Mouse (Mus musculus) brown adipose tissue, adult 24 weeks (tissue): Measurements from ENCODE around the gene Tmeff2. TPM values are rescaled to one million over a fixed set of nuclear protein-coding genes. Genes with fewer than 3 reads are reported as not detected.
"Not testable (repeated sequence)": the region's sequence is repeated elsewhere in the genome, so short reads cannot be mapped to it uniquely, and the experiment has no call there.

Source experiments
- H3K27ac ChIP-seq: fragments of 200-500 bp; replicated peaks from 2 replicates; pipeline ENCODE4 v1.5.1; 2012; ENCODE audit warnings: low read depth, mild to moderate bottlenecking, low read length
- H3K4me1 ChIP-seq: fragments of 200-500 bp; 2 replicates; pipeline ENCODE4 v1.6.1; 2012; ENCODE audit warnings: low read length, mixed read lengths; ENCODE audit not compliant: control insufficient read depth, insufficient read depth, insufficient read length
- H3K4me3 ChIP-seq: fragments of 200-500 bp; 2 replicates; pipeline ENCODE4 v1.5.1; 2012; ENCODE audit warnings: low read depth, mild to moderate bottlenecking, low read length, moderate library complexity; ENCODE audit not compliant: insufficient read depth
- polyA plus RNA-seq: library from polyadenylated mRNA; stranded (reverse); fragments of >200 nt; gene quantifications from 2 replicates; pipeline ENCODE4 v1.2.4, GENCODE M21; 2012; ENCODE audit not compliant: missing spikeins, insufficient read depth, insufficient read length

Gene Tmeff2
- polyA plus RNA-seq = 1.0 and 3.9 TPM in 2 replicates

DNA sequence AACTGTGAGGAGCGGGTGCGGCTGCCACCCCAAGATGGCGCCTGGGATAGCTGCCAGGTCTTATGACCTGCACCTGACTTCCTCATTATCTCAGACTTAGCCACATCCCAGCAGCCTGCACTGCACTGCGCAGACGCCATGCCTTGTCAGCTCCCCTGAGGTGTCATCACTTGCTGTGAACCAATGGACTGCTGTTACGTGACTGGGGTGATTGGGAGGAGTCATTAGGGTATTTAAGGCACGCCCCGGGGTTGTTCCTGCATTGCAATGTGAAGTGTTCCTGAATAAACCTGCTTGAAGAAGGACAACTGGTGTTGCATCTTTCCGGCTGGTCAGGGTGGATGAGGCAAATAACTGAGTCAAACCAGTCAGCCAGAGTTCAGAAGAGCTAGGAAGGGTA lies at the start of gene Tmeff2:
TSS of gene Tmeff2 (plus strand) at position 262 of the 400 bp plus-strand sequence.
- H3K27ac ChIP-seq, H3K4me3 ChIP-seq, H3K4me1 ChIP-seq: not testable (repeated sequence)

DNA sequence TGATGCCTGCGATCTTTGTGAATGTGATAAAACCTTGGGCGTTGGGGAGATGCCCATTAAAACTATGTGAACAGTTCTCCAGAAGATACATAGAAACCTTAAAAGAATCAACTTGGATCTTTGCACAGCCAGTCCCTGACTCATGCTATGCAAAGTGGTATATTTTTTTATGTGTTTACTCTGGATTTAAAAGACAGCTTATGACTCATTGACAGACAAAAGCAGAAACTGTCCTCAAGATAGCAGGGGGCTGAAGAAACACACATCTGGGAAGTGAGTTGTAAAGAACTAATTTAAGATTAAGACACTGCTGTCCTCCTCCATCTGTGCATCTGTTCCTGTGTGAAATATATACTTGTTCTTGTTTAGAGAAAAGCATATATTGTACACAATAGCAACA lies 38.9 kb upstream of the Tmeff2 start:
- Histone ChIP-seq H3K4me1 (no peaks in the 10 kb centered on the region), H3K27ac (no peak overlapping the region), H3K4me3 (no peak overlapping the region)

DNA sequence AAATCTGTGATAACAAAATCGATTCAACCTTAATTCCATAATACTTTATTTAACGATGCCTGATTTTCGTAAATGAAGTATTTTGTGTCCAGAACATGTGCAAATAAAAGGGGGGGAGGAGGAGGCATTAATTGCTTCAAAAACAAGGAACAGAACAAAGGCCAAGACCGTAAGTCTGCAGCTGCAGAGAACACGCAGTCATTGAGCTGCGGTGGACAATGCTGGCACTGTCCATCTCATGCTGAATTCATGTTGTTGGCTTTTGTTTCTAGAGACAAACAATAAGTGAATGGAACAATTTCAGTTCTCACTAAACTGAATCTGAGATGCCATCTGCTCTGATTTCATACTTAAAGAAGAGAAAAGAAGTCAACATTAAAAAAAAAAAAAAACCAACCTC lies 2.8 kb upstream of the Tmeff2 start:
- no peaks in the 10 kb centered on the region for H3K4me1 ChIP-seq
- no peak overlapping the region for H3K27ac ChIP-seq
- no peak overlapping the region for H3K4me3 ChIP-seq

DNA sequence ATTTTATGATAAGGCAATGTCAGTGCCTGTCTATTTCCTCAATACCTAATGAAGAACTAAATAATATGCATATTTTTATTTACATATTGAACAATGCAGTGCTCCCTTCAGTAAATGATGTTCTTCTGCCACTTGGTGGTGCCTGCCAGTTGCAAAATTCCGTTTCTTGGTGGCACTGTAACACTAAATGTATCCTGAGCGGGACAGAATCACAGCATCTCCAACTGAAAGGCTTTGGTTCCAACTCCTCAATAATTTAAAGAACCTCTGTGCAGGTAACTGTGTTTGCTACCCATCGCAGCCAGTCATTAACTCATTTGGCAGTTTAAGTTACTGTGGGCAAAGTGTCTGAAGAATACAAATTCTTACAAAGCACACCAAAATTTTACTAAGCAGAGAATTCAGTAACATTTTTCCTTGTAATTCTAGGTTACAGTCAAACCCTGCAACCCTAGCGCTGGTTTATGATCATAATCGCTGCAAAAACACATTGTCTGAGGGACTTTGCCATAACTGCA lies 24.4 kb downstream of the Tmeff2 start:
- Histone ChIP-seq H3K4me1 (0 out of 2 replicates have a peak, but pooled peaks cover 3% of the 10 kb centered on the region), H3K4me3 (no peak overlapping the region), H3K27ac (no peak overlapping the region)

DNA sequence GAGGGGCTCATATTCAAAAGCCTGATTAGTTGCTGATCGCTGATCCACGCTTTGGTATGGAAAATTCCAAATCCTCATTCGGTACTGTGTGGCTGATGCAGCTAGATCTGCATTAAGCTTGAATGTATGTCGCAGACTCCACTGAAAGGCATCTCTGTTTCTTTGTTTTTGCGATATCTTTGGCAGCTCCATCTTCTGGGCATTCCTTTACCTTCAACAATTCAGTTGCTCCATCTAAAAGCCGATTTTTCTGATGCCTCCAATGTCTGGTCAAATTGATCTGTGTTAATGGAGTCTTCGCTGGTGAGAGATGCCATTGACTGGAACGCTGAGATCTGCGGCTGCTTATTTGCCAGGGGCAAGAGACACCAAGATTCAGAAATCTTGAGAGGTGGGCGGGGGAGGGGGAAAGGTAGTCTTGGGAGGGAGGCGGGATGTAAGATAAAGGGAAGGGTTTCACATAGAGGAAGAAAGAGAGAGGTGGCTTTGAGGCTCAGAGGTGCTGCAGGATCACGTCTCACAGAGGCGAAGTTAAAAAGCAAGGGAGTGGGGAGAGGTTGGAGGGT lies 25.0 kb downstream of the Tmeff2 start:
- Histone ChIP-seq H3K4me3 (no peak overlapping the region), H3K4me1 (0 out of 2 replicates have a peak, but pooled peaks cover 3% of the 10 kb centered on the region), H3K27ac (no peak overlapping the region)

DNA sequence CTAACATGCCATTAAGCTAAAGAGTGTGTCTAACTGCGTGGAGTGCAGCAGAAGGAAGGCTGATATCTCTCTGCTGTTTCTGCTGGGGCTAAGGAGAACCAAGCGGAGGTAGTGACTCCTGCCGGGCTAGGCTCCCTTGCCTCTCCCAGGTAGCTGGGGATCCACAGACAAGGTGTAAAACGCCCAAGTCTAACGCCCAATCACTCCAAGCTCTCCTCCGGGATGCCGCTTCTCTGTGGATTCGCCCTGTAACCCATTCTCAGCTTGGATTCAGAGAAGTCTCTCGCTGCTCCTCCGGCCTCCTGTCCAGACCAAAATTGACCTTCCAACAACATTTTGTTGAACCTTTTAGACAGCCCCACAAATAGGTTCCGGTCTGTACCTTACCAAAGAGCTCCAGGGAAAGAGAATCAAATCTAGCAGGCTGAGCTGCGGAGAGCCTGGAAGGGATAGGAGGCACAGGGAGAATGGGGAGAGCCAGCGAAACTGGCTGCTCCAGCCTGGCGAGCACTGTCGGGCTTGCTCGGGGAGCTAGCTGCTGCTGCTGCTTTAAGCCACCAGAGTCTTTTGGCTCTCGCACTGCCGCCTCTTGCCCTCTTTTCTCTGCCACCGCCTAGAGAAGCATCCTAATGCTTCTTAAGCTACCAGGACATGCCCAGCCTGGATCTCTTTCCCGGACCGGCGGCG lies 26.1 kb downstream of the Tmeff2 start:
- Histone ChIP-seq H3K27ac (no peak overlapping the region), H3K4me1 (0 out of 2 replicates have a peak, but pooled peaks cover 3% of the 10 kb centered on the region), H3K4me3 (peak overlapping the region; percentile 59)

DNA sequence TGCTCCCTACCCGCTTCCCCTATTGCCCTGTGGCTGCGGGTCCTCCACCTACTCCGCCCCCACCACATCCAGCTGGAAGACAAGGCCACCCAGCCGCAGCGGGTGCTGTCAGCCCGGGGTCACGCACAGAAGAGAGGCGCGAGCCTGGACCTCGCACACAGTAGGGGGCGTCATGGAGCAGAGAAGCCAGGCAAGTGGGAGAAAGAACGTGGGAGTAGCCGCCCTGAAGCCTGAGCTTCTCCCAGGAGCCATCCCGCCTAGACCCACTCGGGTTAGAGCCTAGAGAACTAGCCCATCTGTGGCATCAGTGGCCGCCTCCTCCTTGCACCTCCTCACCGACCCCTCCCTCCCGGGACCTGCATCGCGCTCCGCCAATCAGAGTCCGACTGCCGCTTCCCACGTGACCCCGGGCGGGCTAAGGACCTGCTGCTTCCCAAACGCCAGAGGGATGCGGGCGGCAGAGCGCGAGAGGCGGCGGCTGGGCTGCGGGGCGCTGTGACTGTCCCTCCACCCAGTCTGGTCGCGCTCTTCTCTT lies 26.7 kb downstream of the Tmeff2 start:
- H3K4me3 ChIP-seq = peak overlapping the region; percentile 59
- no peak overlapping the region for H3K27ac ChIP-seq
- H3K4me1 ChIP-seq = 0 out of 2 replicates have a peak, but pooled peaks cover 3% of the 10 kb centered on the region

DNA sequence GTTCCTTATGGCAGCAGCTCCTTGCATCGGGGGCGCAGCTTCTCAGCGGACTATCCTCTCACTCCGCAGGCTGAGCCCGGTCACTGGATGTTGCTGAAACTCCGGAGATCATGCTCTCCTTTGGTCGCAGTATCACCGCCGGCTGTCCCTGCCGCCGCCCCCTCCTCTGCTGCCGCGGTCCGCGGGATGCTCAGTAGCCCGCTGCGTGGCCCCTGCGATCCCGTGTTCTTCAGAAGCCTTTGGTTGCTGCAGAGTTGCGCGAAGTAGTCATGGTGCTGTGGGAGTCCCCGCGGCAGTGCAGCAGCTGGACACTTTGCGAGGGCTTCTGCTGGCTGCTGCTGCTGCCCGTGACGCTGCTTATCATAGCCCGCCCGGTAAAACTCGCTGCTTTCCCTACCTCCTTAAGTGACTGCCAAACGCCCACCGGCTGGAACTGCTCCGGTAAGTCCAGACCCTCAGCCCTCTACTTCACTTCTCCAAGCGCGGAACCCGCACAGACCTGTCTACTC lies 27.3 kb downstream of the Tmeff2 start:
- Histone ChIP-seq H3K4me1 (0 out of 2 replicates have a peak, but pooled peaks cover 3% of the 10 kb centered on the region), H3K4me3 (peak overlapping the region; percentile 59), H3K27ac (no peak overlapping the region)

DNA sequence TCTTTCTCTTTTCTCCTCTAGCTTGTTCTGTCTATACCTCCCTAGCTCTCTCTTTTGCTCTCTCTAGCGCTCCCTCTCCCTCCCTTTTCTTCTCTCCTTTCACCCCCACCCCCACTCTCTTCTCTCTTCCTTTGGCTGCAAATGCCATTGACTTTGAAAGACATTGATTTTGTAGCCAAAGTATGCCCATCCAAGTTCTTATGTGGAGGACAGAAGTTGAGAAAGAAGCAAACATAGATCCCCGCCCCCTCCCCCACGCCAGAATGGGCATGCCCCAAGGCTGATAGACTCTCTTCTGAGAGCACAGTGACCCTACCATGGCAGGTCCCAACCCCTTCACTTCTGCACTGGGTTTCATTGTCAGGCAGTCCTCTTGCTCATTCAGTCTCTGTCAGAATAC lies 28.3 kb downstream of the Tmeff2 start:
- H3K27ac ChIP-seq = no peak overlapping the region
- 0 out of 2 replicates have a peak, but pooled peaks cover 3% of the 10 kb centered on the region for H3K4me1 ChIP-seq
- peak overlapping the region; percentile 30 for H3K4me3 ChIP-seq

DNA sequence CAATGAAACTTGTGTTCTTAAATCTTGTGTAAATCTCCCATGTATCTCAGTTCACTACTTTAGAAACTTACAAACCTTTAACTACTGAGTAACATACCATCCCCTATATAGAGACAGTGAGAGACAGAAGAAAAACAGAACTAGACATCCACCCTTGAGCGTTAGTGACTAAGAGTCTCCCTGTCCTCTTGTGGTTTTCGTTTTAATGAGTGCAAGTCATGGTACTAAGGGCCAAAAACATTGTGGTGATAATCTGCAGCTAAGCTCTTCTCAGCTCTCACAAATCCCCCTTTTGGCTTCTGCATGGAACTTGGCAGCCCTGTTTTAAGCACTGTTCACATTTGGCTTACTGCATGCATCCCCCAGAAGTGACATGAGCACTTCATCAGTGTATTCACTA lies 34.6 kb downstream of the Tmeff2 start:
- H3K4me1 ChIP-seq = no peaks in the 10 kb centered on the region
- no peak overlapping the region for H3K27ac ChIP-seq
- H3K4me3 ChIP-seq = no peak overlapping the region

DNA sequence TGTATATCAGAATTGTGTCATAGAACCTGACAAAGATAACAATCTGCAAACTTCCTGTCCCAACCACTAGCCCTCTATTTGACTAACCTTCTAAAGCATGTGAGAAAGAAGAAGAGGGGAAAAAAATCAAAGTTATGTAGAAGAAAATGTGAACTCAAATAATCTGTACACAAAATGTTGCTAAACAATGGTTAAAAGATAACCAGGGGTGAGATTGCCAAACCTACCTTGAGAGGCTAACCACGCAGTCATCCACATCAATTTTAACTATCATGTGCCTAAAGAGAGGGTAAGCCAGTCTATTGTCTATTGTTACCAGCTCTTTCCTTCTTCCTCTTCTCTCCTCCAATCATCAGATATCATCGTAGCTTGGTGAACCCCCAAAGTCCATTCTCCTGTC lies 35.0 kb downstream of the Tmeff2 start:
- no peaks in the 10 kb centered on the region for H3K4me1 ChIP-seq
- H3K27ac ChIP-seq = no peak overlapping the region
- H3K4me3 ChIP-seq = no peak overlapping the region

DNA sequence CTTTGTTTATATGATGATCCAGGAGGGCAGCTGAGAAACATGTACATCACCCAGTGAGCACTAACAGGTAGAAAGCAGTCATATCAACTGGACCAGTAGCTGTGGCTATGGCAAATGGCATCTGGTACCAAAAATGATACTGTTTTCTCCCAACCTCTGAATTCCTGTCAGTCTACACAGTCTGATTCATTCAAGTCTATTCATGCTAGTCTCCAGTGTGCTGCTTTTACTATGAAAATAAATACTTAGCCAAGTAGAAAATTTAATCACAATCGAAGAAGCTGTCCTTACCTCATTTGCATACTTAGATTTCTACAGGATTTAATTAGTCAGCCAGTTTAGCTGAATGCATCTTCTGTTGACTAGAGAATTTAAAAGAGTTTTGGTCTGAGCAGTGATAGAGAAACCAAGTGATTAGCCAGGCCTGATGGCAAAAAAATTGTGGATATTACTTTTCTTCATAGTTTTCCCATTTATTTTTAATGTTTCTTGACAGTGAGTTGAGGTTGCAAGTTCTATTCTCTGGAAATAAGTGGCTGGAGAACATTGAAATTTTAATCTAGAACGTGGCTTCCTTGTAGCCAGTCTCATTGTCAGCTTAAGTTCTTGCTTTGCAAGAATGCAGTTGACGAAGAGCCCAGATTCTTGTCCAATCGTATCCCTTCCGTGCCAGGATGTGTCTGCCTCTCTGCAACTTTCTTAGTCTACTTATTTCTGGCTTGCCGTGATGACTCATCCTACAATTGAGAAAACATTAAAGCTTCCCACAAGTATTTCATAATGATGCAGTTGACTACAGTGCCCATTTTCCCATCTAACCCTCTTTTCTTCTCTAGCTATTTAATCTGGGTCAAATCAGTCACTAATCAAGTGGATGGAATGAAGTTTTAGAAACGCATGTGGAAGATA lies 39.9 kb downstream of the Tmeff2 start:
- no peaks in the 10 kb centered on the region for H3K4me1 ChIP-seq
- H3K27ac ChIP-seq = no peak overlapping the region
- H3K4me3 ChIP-seq = no peak overlapping the region

DNA sequence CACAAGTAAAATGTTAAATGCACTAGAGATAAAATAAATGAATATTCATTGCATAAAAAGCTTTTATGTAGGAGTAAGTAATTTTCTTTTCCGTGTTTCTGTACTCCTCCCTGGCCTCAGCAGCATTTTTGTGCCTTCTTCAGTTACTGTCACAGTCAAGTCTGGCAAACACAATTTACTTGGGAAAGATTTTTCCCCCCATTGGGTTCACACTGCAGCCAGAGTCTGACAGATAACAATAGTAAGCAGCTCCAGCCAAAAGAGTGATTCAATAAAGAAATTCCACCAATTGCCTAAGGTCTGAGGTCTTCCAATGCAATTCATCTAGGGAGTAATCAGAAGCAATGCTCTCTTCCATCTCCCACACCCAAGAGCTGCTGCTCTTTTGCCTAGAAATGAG lies 48.1 kb downstream of the Tmeff2 start:
- Histone ChIP-seq H3K4me3 (no peak overlapping the region), H3K27ac (no peak overlapping the region), H3K4me1 (no peaks in the 10 kb centered on the region)

DNA sequence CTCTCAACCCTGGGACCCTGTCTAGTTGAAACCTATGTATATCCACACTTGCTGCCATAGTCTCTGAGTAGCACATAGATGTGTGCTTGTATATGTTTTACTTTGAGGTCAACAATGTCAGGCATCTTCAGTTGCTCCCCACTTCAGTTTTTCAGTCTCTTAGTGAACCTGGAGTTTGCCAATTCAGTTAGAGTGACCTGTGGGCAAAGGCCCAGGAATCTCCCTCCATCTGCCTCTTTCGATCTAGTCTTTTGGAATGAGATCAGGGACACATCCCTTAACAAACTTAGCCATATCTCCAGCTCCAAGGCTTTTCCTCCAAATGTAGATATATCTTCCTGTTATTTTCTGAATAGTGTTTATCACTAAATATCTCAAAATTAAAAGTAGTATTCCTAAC lies 58.4 kb downstream of the Tmeff2 start:
- Histone ChIP-seq H3K4me1 (0 out of 2 replicates have a peak, but pooled peaks cover 6% of the 10 kb centered on the region), H3K4me3 (no peak overlapping the region), H3K27ac (no peak overlapping the region)
